Mouse (Mus musculus): ENCODE measurements around the gene Zfhx3.

GRCm38 (mm10) chr8:108186289-108186688, 243.8 kb downstream of the Zfhx3 start:
- TF ChIP-seq EP300 (IDR thresholded peaks at IDR 0.05; ENCODE audit: low read depth), result no peak
- no peak for TF ChIP-seq CTCF (IDR thresholded peaks at IDR 0.05; ENCODE audit: low read depth)

Data from liver, embryonic 14.5 days (tissue).